Mouse (Mus musculus) G1E-ER4 (cell line): ENCODE measurements around the gene Gdf15. TPM values are rescaled to one million over a fixed set of nuclear protein-coding genes. Genes with fewer than 3 reads are reported as not detected.

Experiments used
- GATA1 ChIP-seq: IDR thresholded peaks from one replicate; pipeline ENCODE4 v1.8.0; 2012; ENCODE audit warnings: low read length, inconsistent platforms
- polyA plus RNA-seq: library from polyadenylated mRNA; stranded (reverse); fragments of >175 nt; gene quantifications from 2 replicates; pipeline ENCODE4 v1.2.3, GENCODE M21; 2012

Gene Gdf15
- polyA plus RNA-seq, 1 experiment = 0.05 TPM

DNA sequence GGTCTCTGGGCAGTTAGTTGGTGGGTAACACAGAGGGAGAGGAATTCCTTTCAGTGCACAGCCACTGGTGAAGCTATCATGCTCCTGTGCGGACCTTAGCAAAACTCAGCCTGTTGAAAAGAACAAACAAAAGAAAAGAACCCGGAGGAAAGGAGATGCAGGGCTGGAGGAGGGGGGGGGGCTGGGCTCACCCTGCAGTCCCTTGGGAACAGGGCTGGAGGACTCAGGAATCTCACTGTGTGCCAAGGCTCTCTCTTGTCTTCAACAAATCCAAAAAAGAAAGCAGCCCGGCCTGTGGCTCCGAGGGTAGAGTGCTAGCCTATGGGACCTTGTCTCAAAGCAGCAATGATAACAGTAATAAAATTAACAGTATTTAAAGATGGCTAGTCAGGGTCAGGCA lies 31.4 kb upstream of the Gdf15 start:
- TF ChIP-seq GATA1 = no peak

DNA sequence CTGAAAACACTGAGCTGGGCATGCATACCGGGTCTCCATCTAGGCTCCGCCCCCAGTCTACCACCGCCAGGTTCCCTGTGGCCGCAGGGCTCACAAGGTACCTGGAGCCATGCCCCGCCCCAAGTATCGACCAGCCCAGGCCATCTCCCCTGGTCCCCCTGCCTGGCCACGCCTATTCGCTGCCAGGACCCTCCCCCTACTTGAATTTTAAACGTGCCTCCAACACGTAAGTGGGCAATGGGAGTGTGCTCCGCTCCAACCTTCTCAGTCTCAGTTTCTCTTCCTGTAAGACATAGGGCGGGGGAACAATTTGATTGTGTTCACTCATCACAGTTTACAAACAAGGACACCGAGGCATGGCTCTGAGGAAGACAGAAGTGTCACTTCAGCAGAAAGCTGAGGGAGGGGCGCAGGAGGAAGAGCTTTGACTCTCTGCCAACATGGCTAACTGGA lies 28.0 kb upstream of the Gdf15 start, which contains the start of gene Pgpep1:
Pgpep1 (minus strand) TSS at position 116 of the 453 bp plus-strand sequence.
- no peak for TF ChIP-seq GATA1

DNA sequence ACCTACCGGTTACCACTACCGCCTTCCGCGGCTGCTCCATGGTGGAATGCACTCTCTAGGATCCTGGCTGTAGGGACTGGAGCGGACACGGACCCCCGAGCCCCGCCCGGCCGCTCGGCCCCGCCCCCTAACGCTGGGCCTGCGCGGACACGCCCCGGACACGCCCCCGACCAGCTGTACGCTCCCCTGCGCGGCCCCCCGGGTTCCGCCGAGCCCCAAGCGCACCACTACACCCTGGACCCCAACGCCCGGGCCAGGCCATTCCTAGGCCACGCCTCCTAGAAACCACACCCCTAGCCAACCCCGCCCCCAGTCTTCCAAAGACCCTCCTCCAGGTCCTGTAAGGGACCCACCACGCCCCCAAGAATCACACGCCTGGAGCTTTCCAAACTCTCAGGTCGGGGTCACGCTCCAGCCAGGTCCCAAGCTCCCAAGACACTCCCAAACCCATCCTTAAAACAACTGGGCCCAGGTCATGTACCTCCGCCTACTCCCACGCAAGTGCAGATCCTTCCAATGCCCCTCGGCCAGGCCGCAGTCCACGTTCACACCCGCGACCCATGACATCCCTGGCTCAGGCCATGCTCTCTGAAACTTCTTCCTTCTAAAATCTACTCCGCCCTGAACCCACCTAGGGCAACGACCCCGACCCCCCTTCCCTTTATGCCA lies 27.5 kb upstream of the Gdf15 start:
- TF ChIP-seq GATA1 = no peak

DNA sequence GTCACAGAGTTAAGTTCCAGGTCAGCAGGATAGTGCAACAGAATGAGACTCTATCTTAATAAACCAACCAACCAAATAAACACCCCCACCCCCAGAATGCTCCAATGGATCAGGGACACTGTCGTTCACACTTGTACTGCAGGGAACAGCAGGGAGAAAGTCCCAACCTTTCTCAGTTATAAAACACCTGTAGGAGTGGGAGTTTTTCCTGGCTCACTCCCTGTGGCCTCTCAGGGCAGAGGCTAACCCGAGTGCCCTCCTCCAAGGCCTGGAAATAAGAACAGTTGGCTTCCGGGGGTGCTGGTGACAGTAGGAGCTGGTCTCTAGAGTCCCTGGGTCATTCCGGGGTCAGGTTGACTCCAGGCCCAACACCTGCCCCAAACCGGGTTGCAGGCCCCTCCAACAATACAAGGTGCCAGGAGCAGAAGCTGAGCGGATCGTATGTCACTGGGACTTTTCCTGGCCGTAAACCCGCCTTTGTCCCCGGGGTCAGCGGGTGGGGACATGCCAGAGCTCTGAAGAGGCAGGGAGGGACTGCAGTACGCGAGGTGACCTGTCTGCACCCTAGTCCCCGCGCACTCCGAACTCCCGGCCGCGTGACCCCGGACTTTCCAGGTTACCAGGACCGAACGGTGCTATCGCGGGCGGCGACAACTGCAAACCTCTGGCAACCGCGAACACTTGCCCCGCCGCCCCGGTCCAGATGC lies 26.8 kb upstream of the Gdf15 start:
- TF ChIP-seq GATA1 = no peak

DNA sequence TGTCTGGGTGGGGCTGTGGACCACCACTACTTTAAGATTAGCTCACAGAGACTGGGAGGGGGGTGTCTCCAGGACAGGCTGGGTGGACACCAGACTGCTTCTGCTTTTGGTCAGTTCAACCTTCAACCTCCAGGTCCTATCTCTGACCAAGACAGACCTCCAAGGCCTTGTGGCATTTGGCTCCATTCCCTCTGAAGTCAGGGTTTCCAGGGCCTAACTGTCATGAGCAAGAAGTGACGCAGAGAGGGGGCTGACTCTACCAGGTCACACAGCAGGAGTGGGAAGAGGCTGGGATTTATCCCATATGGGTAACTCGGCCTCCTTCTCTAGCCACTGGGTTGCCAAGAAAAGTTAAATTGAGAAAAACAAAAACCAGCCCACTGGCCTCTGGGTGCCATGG lies 25.5 kb upstream of the Gdf15 start:
- TF ChIP-seq GATA1 = no peak

DNA sequence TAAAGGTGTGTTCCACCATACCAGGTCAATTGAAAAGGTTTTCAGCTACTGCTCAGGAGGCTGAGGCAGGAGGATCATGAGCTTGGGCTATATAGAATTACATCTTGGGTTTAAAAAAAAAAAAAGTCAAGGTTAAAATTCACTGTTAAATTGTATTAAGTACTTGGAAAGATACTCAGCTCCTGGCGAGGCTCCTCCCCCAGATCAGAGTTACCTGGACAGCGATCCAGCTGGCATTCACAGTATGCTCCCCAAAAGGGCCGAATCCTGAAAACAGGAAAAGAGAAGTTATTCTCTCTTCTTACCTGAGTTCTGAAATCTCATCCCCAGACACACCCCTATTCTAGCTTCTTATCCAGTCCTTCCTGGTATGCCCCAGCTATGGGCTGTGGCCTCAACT lies 25.0 kb upstream of the Gdf15 start:
- TF ChIP-seq GATA1 = no peak

DNA sequence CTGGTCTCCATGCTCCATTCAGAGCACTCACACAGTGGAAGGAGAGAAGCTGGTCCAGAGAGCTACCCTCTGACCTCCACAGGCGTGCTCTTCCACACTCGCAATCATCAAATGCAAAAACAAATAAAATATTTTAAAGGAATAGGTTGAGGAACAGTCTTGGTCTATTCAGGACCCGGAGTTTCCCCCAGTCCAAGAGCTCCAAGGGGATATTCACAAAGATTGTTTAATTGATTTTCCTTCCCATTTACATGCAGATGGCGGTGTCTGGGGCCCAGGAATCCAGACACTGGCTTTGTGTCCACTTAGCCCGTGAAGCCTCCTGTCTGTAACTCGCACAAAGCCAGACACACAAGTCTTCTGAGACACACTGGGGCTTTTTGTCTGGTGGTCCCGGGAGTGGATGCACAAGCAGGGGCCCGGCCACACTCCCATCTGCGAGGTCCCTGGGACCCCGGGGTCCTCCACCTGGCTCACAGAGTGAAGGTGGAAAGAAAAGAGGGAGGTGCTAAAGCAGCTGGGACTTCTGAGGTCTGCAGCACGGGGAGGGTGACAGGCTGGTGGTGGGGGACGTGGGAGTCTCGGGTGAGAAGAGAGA lies 24.0 kb upstream of the Gdf15 start:
- no peak for TF ChIP-seq GATA1

DNA sequence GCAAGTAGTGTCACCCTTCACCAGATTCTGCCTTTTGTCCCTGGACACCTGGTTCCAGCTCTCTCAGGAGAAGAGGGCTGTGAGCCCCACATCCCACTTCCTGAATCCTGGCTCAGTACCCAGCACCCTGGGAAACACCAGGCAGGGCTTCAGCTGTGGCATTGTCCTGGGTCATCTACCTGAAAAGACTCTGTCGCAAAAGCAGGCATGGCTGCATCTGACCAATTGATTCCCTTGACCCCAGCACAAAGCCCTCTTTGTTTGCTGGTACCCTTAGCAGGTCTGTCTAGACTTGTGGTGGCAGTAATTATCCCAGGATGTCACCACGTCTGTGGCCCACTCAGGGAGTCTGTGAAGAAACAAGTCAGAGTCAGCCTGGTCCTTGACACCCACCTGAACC lies 23.2 kb upstream of the Gdf15 start:
- no peak for TF ChIP-seq GATA1

DNA sequence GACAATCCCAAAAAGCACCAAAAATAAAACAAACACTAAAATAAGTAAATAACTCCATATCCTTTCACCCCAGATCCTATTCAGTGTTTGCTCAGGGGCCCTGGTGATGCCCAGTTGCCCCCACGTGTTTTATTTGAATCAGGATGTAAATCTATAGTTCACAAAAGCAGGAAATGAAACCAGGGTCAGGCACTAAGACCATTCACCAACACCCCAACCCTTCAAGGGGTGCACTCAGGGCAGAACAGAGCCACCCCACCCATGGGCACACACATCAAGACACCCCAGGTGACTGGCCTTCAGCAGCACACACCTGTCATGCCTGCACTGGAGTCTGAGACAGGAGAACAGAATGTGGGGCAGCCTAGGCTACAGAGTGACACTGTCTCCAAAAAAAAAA lies 21.9 kb upstream of the Gdf15 start:
- TF ChIP-seq GATA1 = no peak

DNA sequence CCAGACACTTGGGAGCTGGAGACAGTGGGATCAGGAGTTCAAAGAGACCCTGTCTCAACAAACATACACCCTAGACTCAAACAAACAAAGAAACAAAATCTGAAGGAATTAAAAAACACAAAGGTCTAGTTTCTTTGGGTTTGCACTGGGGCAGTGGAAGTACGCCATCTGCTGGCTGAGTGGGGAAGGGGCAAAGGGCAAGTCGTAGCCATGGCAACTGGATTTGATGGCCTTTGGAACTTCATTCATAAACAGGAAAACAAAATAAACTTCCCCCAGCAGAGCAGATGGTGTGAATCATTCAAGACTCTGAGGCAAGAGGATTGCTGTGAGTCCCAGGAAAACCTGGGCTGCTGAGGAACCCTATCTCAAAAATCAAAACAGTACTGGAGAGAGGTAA lies 21.0 kb upstream of the Gdf15 start:
- TF ChIP-seq GATA1 = no peak

DNA sequence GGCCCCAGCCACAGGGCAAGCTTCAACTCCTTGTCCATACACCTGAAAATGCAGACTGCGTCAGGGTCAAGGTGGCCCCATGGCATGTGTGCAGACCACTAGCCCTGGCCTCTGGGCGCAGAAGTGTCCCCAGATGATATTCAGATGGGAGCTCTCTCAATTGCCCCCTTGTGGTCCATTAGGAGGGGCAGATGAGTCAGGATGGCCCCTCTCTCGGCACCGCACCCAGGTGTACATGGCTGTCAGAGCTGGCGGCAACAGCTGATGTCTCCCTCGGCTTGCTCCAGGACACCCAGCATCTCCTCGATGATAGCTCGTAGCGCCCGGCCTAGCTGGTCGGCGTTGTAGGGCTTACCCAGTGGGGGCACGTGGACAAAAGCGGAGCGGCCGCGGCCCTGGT lies 18.1 kb upstream of the Gdf15 start:
- no peak for TF ChIP-seq GATA1

DNA sequence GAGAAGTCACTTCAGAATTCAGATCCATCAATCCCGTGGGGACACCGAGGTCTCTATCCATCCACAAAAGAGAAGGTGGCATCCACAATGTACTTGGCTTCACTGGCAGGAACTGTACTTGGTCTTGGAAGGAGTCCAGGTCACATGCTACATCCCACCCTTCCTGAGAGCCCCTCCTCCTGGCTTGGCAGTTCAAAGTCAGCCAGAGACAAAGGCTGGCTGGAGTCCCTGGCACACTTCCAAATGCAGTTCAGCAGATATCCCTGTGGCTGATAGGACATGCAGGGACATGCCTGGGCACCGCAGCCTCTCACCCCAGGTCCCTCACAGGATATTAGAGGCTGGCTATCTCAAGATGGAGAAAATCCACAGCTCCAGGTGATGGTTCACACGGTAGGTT lies 17.1 kb upstream of the Gdf15 start:
- no peak for TF ChIP-seq GATA1

DNA sequence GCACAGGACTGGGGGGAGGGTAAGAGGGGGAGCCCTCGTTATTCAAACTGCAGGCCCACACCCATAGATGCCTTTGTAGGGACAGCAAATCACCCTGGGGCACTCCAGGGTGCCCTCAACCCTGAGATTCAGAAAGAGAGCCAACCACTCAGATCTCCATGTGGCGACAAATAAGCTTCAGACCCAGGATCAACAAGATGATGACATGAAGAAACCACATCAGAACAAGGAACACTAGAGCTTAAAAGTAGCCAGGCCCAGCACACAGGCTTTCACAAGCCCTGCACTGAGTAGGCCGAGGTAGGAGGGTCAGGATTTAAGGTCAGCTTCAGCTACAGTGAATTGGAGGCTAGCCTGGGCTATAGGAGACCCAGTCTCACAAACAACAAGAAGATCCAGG lies 16.7 kb upstream of the Gdf15 start:
- TF ChIP-seq GATA1 = no peak

DNA sequence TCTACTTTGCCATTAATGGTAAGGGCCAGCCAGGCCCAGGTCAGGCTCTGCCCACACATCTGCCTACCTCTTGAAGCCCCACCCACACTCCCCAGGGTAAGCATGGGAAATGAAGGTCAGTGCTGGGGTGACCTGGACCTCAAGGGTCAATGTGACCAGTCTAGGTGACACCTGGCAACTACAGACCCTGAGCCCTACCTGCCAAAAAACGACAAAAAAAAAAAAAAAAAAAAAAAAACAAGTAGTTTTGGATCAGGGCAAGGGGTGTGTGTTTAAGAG lies 15.8 kb upstream of the Gdf15 start:
- TF ChIP-seq GATA1 = no peak

DNA sequence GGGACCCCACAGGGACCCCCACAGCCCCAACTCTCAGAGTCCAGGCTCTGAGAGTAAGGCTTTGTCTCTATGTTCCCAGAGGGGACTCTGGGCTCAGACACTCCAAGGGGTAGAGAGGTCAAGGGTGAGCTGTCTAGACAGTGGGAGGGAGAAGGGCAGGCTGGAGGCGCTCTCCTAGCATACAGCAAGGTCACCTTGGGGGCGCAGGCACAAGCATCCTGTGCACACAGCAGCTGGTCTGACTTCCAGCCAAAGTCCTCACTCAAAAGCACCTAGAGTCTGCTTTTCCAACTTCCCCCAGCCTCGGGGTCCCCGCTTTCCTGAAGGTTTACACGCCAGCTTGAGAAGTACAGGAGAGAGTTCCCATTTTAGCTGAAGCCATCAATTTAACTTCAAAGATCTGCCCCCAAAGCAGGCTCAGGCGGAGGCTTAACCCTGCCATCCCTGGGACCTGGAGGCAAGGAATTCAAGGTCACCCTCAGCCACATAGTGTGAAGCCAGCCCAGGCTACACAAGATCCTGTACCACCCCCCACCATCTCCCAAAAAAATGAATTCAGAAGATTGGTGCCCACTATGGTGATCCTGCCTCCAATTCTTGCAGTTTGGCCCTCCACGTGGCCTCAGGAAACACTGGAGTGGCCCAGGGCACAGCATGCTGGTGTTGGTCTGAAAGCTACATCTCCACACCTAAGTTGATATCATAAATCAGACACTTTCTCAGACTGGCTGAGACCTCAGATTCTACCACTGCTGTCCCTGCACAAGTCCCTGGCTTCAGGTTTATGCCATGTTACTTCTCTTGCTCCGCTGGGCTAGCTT lies 15.3 kb upstream of the Gdf15 start:
- no peak for TF ChIP-seq GATA1

DNA sequence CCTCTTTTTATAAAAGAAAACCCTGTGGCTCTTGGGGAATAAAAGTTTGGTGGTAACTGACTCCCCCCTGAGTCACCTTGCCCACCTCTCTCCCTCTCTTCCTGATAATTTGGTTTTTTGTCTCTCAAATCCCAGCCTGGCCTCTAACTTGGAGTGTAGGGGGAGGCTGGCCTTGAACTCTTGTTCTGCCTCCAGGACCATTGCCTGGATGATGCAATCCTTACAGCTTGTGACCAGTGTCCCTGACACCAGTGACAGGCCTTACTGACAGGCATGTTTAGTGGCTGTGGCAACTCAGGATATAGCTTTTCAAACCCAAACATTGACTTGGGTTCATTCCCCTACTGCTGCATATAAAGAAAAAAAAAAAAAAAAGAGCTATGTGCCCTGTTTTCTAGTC lies 14.5 kb upstream of the Gdf15 start:
- no peak for TF ChIP-seq GATA1

DNA sequence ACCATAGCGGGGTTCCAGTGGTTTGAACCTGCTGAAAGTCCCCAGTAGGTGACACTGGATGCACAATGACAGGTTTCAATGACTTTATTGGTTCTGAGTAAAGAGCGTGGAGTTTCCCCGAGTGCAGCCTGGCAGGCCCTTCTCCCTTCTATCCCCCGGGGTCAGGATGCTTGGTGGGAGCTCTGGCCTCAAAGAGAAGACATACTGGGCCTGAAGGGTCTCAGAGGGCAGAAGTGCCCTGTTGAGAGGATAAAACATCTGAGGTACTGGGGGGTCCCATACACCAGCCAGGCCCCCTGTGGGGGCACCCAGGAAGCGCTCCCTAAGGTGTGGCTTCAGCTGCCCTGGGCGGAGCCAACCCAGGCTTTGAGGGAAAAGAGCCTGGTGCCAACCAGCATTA lies 14.1 kb upstream of the Gdf15 start:
- no peak for TF ChIP-seq GATA1
